Mouse (Mus musculus) C2C12 (cell line): ENCODE measurements around the gene Agxt.

Experiments used
- CEBPB ChIP-seq: IDR thresholded peaks from one replicate; pipeline ENCODE4 v1.6.1; 2011; ENCODE audit warnings: low read depth, mild to moderate bottlenecking, control low read depth, moderate library complexity
- CTCF ChIP-seq: IDR thresholded peaks from one replicate; pipeline ENCODE4 v1.5.1; 2011; ENCODE audit not compliant: control insufficient read depth, insufficient read depth, insufficient read length
- FOSL1 ChIP-seq: IDR thresholded peaks from one replicate; pipeline ENCODE4 v1.8.0; 2011; ENCODE audit warnings: mild to moderate bottlenecking, low read length; ENCODE audit not compliant: poor library complexity, insufficient read depth, severe bottlenecking
- MAX ChIP-seq: IDR thresholded peaks from one replicate; pipeline ENCODE4 v1.6.1; 2011; ENCODE audit warnings: mild to moderate bottlenecking, control low read depth
- MYOD1 ChIP-seq: IDR thresholded peaks from one replicate; pipeline ENCODE4 v1.6.1; 2011; ENCODE audit warnings: low read depth; ENCODE audit not compliant: control insufficient read depth, insufficient read length
- MYOG ChIP-seq: IDR thresholded peaks from one replicate; pipeline ENCODE4 v1.6.1; 2011; ENCODE audit not compliant: control insufficient read depth, insufficient read length; ENCODE audit errors: extremely low read depth
- USF1 ChIP-seq: IDR thresholded peaks from one replicate; pipeline ENCODE4 v1.6.1; 2011; ENCODE audit warnings: low read depth, mild to moderate bottlenecking, control low read depth, moderate library complexity

DNA sequence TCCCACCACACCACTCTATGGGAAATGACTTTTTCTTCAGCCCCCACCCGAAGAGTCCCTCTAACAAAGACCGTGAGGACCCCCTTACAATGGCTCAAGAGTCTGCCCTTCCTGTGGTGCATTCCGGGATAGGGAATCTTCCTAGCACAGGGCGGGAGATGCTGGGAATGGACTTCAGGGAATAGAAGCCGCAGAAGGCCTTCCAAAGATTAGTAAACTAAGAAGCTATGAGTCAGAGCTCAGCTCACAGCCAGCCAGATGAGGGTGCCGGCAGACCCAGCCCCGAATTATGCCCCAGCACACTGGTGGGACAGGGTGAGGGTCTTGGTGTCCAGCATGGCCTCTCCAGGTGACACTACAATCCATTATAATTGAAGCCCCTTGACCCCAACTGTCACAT is 47.2 kb downstream of the Agxt start:
- TF ChIP-seq CTCF = no peak
- TF ChIP-seq USF1 = no peak
- TF ChIP-seq MAX = no peak
- TF ChIP-seq MYOG = no peak
- TF ChIP-seq FOSL1 = no peak
- no peak for TF ChIP-seq CEBPB
- no peak for TF ChIP-seq MYOD1
